Mouse (Mus musculus) ES-E14 (cell line): Measurements from ENCODE around the gene Spred2. TPM values are rescaled to one million over a fixed set of nuclear protein-coding genes. Genes with fewer than 3 reads are reported as not detected.

Source experiments
- DNase-seq: peaks from one replicate; pipeline ENCODE4 v3.0.0-alpha.2; 2013; ENCODE audit warnings: low read depth, low spot score
- H3K27ac ChIP-seq: 2 replicates; pipeline ENCODE4 v1.5.1; 2012; ENCODE audit warnings: low read depth, mild to moderate bottlenecking, low read length, moderate library complexity, mixed read lengths; ENCODE audit not compliant: poor library complexity, insufficient read depth, severe bottlenecking
- H3K36me3 ChIP-seq: 2 replicates; pipeline ENCODE4 v1.6.1; 2012; ENCODE audit warnings: mild to moderate bottlenecking, low read length, moderate library complexity, mixed read lengths; ENCODE audit not compliant: control insufficient read depth, poor library complexity, insufficient read depth, severe bottlenecking
- H3K4me1 ChIP-seq, 2 experiments: fragments of 150-350 bp in 1 of 2; sonication (generic) in 1 of 2; 2 replicates each; pipeline ENCODE4 v1.6.1; 2012; ENCODE audit warnings: low read length in 2 of 2, mild to moderate bottlenecking in 1 of 2, mixed read lengths in 1 of 2; ENCODE audit not compliant: control insufficient read depth in 2 of 2, insufficient read depth in 2 of 2, poor library complexity in 1 of 2
- H3K4me3 ChIP-seq, 2 experiments: fragments of 150-350 bp in 1 of 2; sonication (generic) in 1 of 2; 2 replicates each; pipeline ENCODE4 v1.5.1; 2012; ENCODE audit warnings: low read length in 2 of 2, low read depth in 1 of 2, mild to moderate bottlenecking in 1 of 2, mixed read lengths in 1 of 2; ENCODE audit not compliant: insufficient read depth in 1 of 2, poor library complexity in 1 of 2, severe bottlenecking in 1 of 2
- H3K9ac ChIP-seq: 2 replicates; pipeline ENCODE4 v1.6.1; 2012; ENCODE audit warnings: low read depth, mild to moderate bottlenecking, low read length, mixed read lengths; ENCODE audit not compliant: poor library complexity, insufficient read depth, severe bottlenecking
- H3K9me3 ChIP-seq: fragments of 150-350 bp; sonication (generic); 2 replicates; pipeline ENCODE4 v1.6.1; 2012; ENCODE audit warnings: low read depth, mild to moderate bottlenecking, low read length; ENCODE audit not compliant: control insufficient read depth, insufficient read depth
- CHD2 ChIP-seq: IDR thresholded peaks from 2 replicates; pipeline ENCODE4 v1.6.1; 2014; ENCODE audit warnings: mild to moderate bottlenecking, low read depth, low read length, inconsistent platforms
- HCFC1 ChIP-seq: IDR thresholded peaks from 2 replicates; pipeline ENCODE4 v1.6.1; 2012; ENCODE audit warnings: low read length, inconsistent platforms, borderline replicate concordance; ENCODE audit not compliant: insufficient read depth
- MAFK ChIP-seq: IDR thresholded peaks from 2 replicates; pipeline ENCODE4 v1.6.1; 2014; ENCODE audit warnings: mild to moderate bottlenecking, low read depth, low read length, inconsistent platforms; ENCODE audit not compliant: insufficient read depth
- ZC3H11A ChIP-seq: IDR thresholded peaks from 2 replicates; pipeline ENCODE4 v1.6.1; 2012; ENCODE audit warnings: low read depth, mild to moderate bottlenecking, inconsistent platforms, low read length, borderline replicate concordance
- ZNF384 ChIP-seq: IDR thresholded peaks from 2 replicates; pipeline ENCODE4 v1.6.1; 2012; ENCODE audit warnings: low read depth, low read length, inconsistent platforms
- in situ Hi-C, 2 experiments: fragments of 600-800 bp; cut with MboI; formaldehyde crosslinking; loops; one replicate each; pipeline ENCODE4 v1.15.1; 2025; ENCODE audit warnings: low sequenced_read_pairs in 2 of 2, inconsistent platforms in 1 of 2; ENCODE audit not compliant: unreplicated experiment in 2 of 2
- total RNA-seq: library from RNA; depleted of rRNA; stranded (reverse); fragments of 300-350 nt; gene quantifications from 2 replicates; pipeline ENCODE4 v1.2.3, GENCODE M21; 2012

Gene Spred2
- total RNA-seq, 1 experiment, result 19.4 TPM

GRCm38 (mm10) chr11:19931569-19932230 lies 7.5 kb downstream of the Spred2 start:
- TF ChIP-seq HCFC1 (no peak), ZC3H11A (no peak), ZNF384 (no peak), MAFK (no peak), CHD2 (no peak)
- in situ Hi-C loops, result no loop called here
- DNase-seq, result no peak
- no peak overlapping the region for H3K27ac ChIP-seq
- H3K4me1 ChIP-seq, result peaks cover 9 to 24% of the 10 kb centered on the region in 2 experiments; a peak in 3 of 4 replicates
- peaks cover 26% of the 10 kb centered on the region for H3K36me3 ChIP-seq
- no peak overlapping the region for H3K9ac ChIP-seq
- no peaks in the 10 kb centered on the region for H3K9me3 ChIP-seq
- H3K4me3 ChIP-seq, result no peak overlapping the region

- no peaks in the 10 kb centered on the region for H3K9me3 ChIP-seq
- H3K4me3 ChIP-seq, result no peak overlapping the region
- no peak overlapping the region for H3K27ac ChIP-seq
- H3K4me1 ChIP-seq, result peaks cover 7 to 18% of the 10 kb centered on the region in 2 experiments; a peak in 3 of 4 replicates
- no peak for DNase-seq
- in situ Hi-C loops, result no loop called here
- H3K9ac ChIP-seq, result no peak overlapping the region
- H3K36me3 ChIP-seq, result peaks cover 26% of the 10 kb centered on the region
- TF ChIP-seq ZC3H11A (no peak), ZNF384 (no peak), CHD2 (no peak), HCFC1 (no peak), MAFK (no peak)
These were observed 8.9 kb downstream of the Spred2 start for GRCm38 (mm10) chr11:19932983-19933511.

GRCm38 (mm10) chr11:19935524-19936354 lies 11.6 kb downstream of the Spred2 start:
- in situ Hi-C loops, result no loop called here
- no peak overlapping the region for H3K4me3 ChIP-seq
- TF ChIP-seq CHD2 (no peak), ZC3H11A (no peak), ZNF384 (no peak), MAFK (no peak), HCFC1 (no peak)

GRCm38 (mm10) chr11:19938456-19939004 lies 14.4 kb downstream of the Spred2 start:
- DNase-seq, result no peak
- TF ChIP-seq ZC3H11A, result no peak
- TF ChIP-seq CHD2, result no peak
- no peak for TF ChIP-seq MAFK
- no peak for TF ChIP-seq ZNF384
- TF ChIP-seq HCFC1, result no peak
- Histone ChIP-seq H3K9ac (no peak overlapping the region), H3K4me1 (peaks cover 8 to 18% of the 10 kb centered on the region in 2 experiments), H3K4me3 (no peak overlapping the region), H3K9me3 (no peaks in the 10 kb centered on the region), H3K36me3 (peaks cover 26% of the 10 kb centered on the region), H3K27ac (no peak overlapping the region)
- in situ Hi-C loops, result no loop called here

More at GRCm38 (mm10) chr11:19935524-19936354, 11.6 kb downstream of the Spred2 start:
- peaks cover 8 to 22% of the 10 kb centered on the region in 2 experiments for H3K4me1 ChIP-seq
- H3K27ac ChIP-seq, result no peak overlapping the region
- no peak overlapping the region for H3K9ac ChIP-seq
- no peaks in the 10 kb centered on the region for H3K9me3 ChIP-seq
- DNase-seq, result no peak
- H3K36me3 ChIP-seq, result peaks cover 29% of the 10 kb centered on the region
